Mouse (Mus musculus) hindbrain, embryonic 14.5 days (tissue): ENCODE measurements at regions not wholly inside any gene's neighbourhood (a gene's known extent, or its start where the extent isn't known, plus 50 kb on each side); places are given as distances from the start of the nearest gene placed in this dataset.
"Not testable (repeated sequence)": the region's sequence is repeated elsewhere in the genome, so short reads cannot be mapped to it uniquely, and the experiment has no call there.

ENCODE experiments used
- ATAC-seq: fragments of 200-750 bp; cut with Nextera tagmentation; 2 replicates; pipeline ENCODE4 v1.8.0; 2017; ENCODE audit warnings: moderate number of reproducible peaks, mild to moderate bottlenecking, moderate TSS enrichment, moderate library complexity; ENCODE audit not compliant: low FRiP score
- DNase-seq: peaks from one replicate; pipeline ENCODE4 v3.0.0-alpha.2; 2015; ENCODE audit warnings: low spot score
- H3K27ac ChIP-seq: fragments of 300-500 bp; sonication (generic); 2 replicates; pipeline ENCODE4 v1.5.1; 2014; ENCODE audit warnings: mild to moderate bottlenecking, moderate library complexity
- H3K27me3 ChIP-seq: fragments of 300-500 bp; sonication (generic); 2 replicates; pipeline ENCODE4 v1.6.1; 2014; ENCODE audit warnings: mild to moderate bottlenecking, low read length, mixed read lengths; ENCODE audit not compliant: control insufficient read depth, insufficient read depth
- H3K36me3 ChIP-seq: fragments of 300-500 bp; sonication (generic); replicated peaks from 2 replicates; pipeline ENCODE4 v1.6.1; 2014; ENCODE audit not compliant: control insufficient read depth, insufficient read depth
- H3K4me1 ChIP-seq: fragments of 300-500 bp; sonication (generic); replicated peaks from 2 replicates; pipeline ENCODE4 v1.6.1; 2014; ENCODE audit warnings: antibody characterized with exemption, low read length, mixed read lengths; ENCODE audit not compliant: control insufficient read depth, insufficient read depth
- H3K4me2 ChIP-seq: fragments of 300-500 bp; sonication (generic); replicated peaks from 2 replicates; pipeline ENCODE4 v1.6.1; 2014; ENCODE audit warnings: mild to moderate bottlenecking, moderate library complexity
- H3K4me3 ChIP-seq: fragments of 300-500 bp; sonication (generic); replicated peaks from 2 replicates; pipeline ENCODE4 v1.5.1; 2014; ENCODE audit warnings: mild to moderate bottlenecking, low read length
- H3K9ac ChIP-seq: fragments of 300-500 bp; sonication (generic); 2 replicates; pipeline ENCODE4 v1.6.1; 2014
- H3K9me3 ChIP-seq: fragments of 300-500 bp; sonication (generic); 2 replicates; pipeline ENCODE4 v1.6.1; 2016; ENCODE audit warnings: low read length; ENCODE audit not compliant: control insufficient read depth
- WGBS: fragments of 180-500 bp; shearing (Covaris S2); extraction: QIAGEN DNeasy Blood & Tissue Kit; methylation state at CpG from one replicate; pipeline ENCODE4 v1.1.7; 2014; 5-methylcytosine and 5-hydroxymethylcytosine counted together

- 89% methylated on average over 4 of the region's 4 CpGs for WGBS
- no peak overlapping the region for H3K9ac ChIP-seq
- H3K36me3 ChIP-seq = no peaks in the 10 kb centered on the region
- H3K9me3 ChIP-seq = no peaks in the 10 kb centered on the region
- H3K27ac ChIP-seq = no peak overlapping the region
- ATAC-seq (no peak), DNase-seq (no peak)
- H3K4me1 ChIP-seq = no peaks in the 10 kb centered on the region
- no peaks in the 10 kb centered on the region for H3K27me3 ChIP-seq
- no peak overlapping the region for H3K4me2 ChIP-seq
- no peak overlapping the region for H3K4me3 ChIP-seq
These were observed 96.4 kb upstream of the C6 start for GRCm38 (mm10) chr15:4630611-4631010.

GRCm38 (mm10) chr15:4641666-4642065, 85.3 kb upstream of the C6 start:
- peak; percentile 18 for DNase-seq
- no peak overlapping the region for H3K4me2 ChIP-seq
- H3K27ac ChIP-seq = no peak overlapping the region
- ATAC-seq = no peak
- no peaks in the 10 kb centered on the region for H3K27me3 ChIP-seq
- no peaks in the 10 kb centered on the region for H3K4me1 ChIP-seq
- no peaks in the 10 kb centered on the region for H3K36me3 ChIP-seq
- 93% methylated on average over 4 of the region's 4 CpGs for WGBS
- H3K9ac ChIP-seq = no peak overlapping the region
- H3K9me3 ChIP-seq = no peaks in the 10 kb centered on the region
- H3K4me3 ChIP-seq = no peak overlapping the region

GRCm38 (mm10) chr15:4642859-4643258, 84.1 kb upstream of the C6 start:
- 86% methylated on average over 4 of the region's 4 CpGs for WGBS
- DNase-seq (peak; percentile 23), ATAC-seq (no peak)
- Histone ChIP-seq H3K4me3 (no peak overlapping the region), H3K27me3 (no peaks in the 10 kb centered on the region), H3K9me3 (no peaks in the 10 kb centered on the region), H3K4me2 (no peak overlapping the region), H3K4me1 (no peaks in the 10 kb centered on the region), H3K9ac (no peak overlapping the region), H3K36me3 (no peaks in the 10 kb centered on the region), H3K27ac (no peak overlapping the region)

GRCm38 (mm10) chr15:4643888-4644606, 82.9 kb upstream of the C6 start:
- Histone ChIP-seq H3K27ac (peak overlapping the region; percentile 11; the same call in 1 of the 2 replicates), H3K27me3 (no peaks in the 10 kb centered on the region)
- 57% methylated on average over 4 of the region's 4 CpGs for whole genome bisulfite sequencing

GRCm38 (mm10) chr15:4648626-4649025, 78.3 kb upstream of the C6 start:
- H3K4me1 ChIP-seq = no peaks in the 10 kb centered on the region
- H3K36me3 ChIP-seq = no peaks in the 10 kb centered on the region
- H3K4me2 ChIP-seq = no peak overlapping the region
- DNase-seq = peak; percentile 33
- H3K27ac ChIP-seq = no peak overlapping the region
- H3K9me3 ChIP-seq = no peaks in the 10 kb centered on the region
- 66% methylated on average over 4 of the region's 4 CpGs for WGBS
- no peak overlapping the region for H3K4me3 ChIP-seq
- peak; percentile 34; the same call in 1 of the 2 replicates for ATAC-seq
- no peaks in the 10 kb centered on the region for H3K27me3 ChIP-seq
- no peak overlapping the region for H3K9ac ChIP-seq

More at GRCm38 (mm10) chr15:4643888-4644606, 82.9 kb upstream of the C6 start:
- Histone ChIP-seq H3K9me3 (no peaks in the 10 kb centered on the region), H3K4me1 (no peaks in the 10 kb centered on the region), H3K4me2 (no peak overlapping the region), H3K4me3 (no peak overlapping the region), H3K9ac (no peak overlapping the region), H3K36me3 (no peaks in the 10 kb centered on the region)
- peak; percentile 24 for DNase-seq
- 0 out of 2 replicates have a peak, but pooled peaks have one; percentile 55 for ATAC-seq

- Histone ChIP-seq H3K4me2 (no peak overlapping the region), H3K4me3 (no peak overlapping the region), H3K4me1 (no peaks in the 10 kb centered on the region), H3K9me3 (no peaks in the 10 kb centered on the region), H3K27ac (no peak overlapping the region), H3K9ac (no peak overlapping the region), H3K27me3 (no peaks in the 10 kb centered on the region), H3K36me3 (no peaks in the 10 kb centered on the region)
- WGBS = 100% methylated on average over 1 of the region's 1 CpGs
- DNase-seq = no peak
- no peak for ATAC-seq
These were observed 73.3 kb upstream of the C6 start for GRCm38 (mm10) chr15:4653706-4654105.

GRCm38 (mm10) chr15:4672859-4673258, 54.1 kb upstream of the C6 start:
- not testable (repeated sequence) for H3K4me3 ChIP-seq, H3K27ac ChIP-seq, ATAC-seq, DNase-seq, H3K9me3 ChIP-seq, H3K36me3 ChIP-seq, H3K4me2 ChIP-seq, H3K9ac ChIP-seq, H3K4me1 ChIP-seq, H3K27me3 ChIP-seq
- WGBS = 96% methylated on average over 7 of the region's 9 CpGs
